Mouse (Mus musculus) thymus, adult 2 months (tissue): ENCODE results near the gene Nhlrc1. TPM values are rescaled to one million over a fixed set of nuclear protein-coding genes. Genes with fewer than 3 reads are reported as not detected.

Experiments used
- DNase-seq: peaks from one replicate; pipeline ENCODE4 v3.0.0; 2021
- H3K27ac ChIP-seq: fragments of 200-500 bp; 2 replicates; pipeline ENCODE4 v1.5.1; 2012; ENCODE audit warnings: low read length, control low read depth; ENCODE audit not compliant: control insufficient read depth, insufficient read depth
- H3K27me3 ChIP-seq: fragments of 200-500 bp; 2 replicates; pipeline ENCODE4 v1.6.1; 2012; ENCODE audit warnings: mild to moderate bottlenecking, low read length, moderate library complexity, mixed read lengths; ENCODE audit not compliant: control insufficient read depth, insufficient read depth
- H3K36me3 ChIP-seq: fragments of 200-500 bp; 2 replicates; pipeline ENCODE4 v1.6.1; 2012; ENCODE audit warnings: mild to moderate bottlenecking, low read length, moderate library complexity; ENCODE audit not compliant: control insufficient read depth, insufficient read depth
- H3K4me1 ChIP-seq: fragments of 200-500 bp; replicated peaks from 2 replicates; pipeline ENCODE4 v1.6.1; 2012; ENCODE audit warnings: low read length; ENCODE audit not compliant: control insufficient read depth, insufficient read depth
- H3K4me3 ChIP-seq: fragments of 200-500 bp; 2 replicates; pipeline ENCODE4 v1.5.1; 2012; ENCODE audit warnings: mild to moderate bottlenecking, low read length, control low read depth, moderate library complexity; ENCODE audit not compliant: control insufficient read depth, insufficient read depth
- CTCF ChIP-seq: fragments of 200-500 bp; IDR thresholded peaks from 2 replicates; pipeline ENCODE4 v1.5.1; 2012; ENCODE audit warnings: mild to moderate bottlenecking, control low read depth, low read length, moderate library complexity, borderline replicate concordance; ENCODE audit not compliant: control insufficient read depth, poor library complexity, insufficient read depth; ENCODE audit errors: extremely low read depth
- POLR2A ChIP-seq: fragments of 200-500 bp; IDR thresholded peaks from 2 replicates; pipeline ENCODE4 v1.6.1; 2012; ENCODE audit warnings: mild to moderate bottlenecking, low read length, control low read depth, moderate library complexity; ENCODE audit not compliant: control insufficient read depth, poor library complexity, insufficient read depth; ENCODE audit errors: extremely low read depth
- WGBS: fragments of 180-500 bp; shearing (Covaris S2); methylation state at CpG from one replicate; pipeline ENCODE4 v1.1.7; 2018; 5-methylcytosine and 5-hydroxymethylcytosine counted together
- polyA plus RNA-seq: library from polyadenylated mRNA; depleted of rRNA; stranded (reverse); fragments of >200 nt; gene quantifications from 2 replicates; pipeline ENCODE4 v1.2.3, GENCODE M21; 2012

The Nhlrc1 gene
- polyA plus RNA-seq, 1 experiment = 1.7 TPM

- TF ChIP-seq CTCF (no peak), POLR2A (no peak)
- no peak for DNase-seq
- Histone ChIP-seq H3K27me3 (no peaks in the 10 kb centered on the region), H3K27ac (no peak overlapping the region), H3K36me3 (no peaks in the 10 kb centered on the region), H3K4me3 (no peak overlapping the region), H3K4me1 (peaks cover 6% of the 10 kb centered on the region; the same call in 1 of the 2 replicates)
- WGBS = 17% methylated on average over 5 of the region's 5 CpGs
Measured at GRCm38 (mm10) chr13:47015195-47015501, 498 bp upstream of the Nhlrc1 start.

GRCm38 (mm10) chr13:47013740-47014139 lies 910 bp downstream of the Nhlrc1 start:
- no peak overlapping the region for H3K27ac ChIP-seq
- H3K27me3 ChIP-seq = no peaks in the 10 kb centered on the region
- H3K4me1 ChIP-seq = peaks cover 6% of the 10 kb centered on the region; the same call in 1 of the 2 replicates
- TF ChIP-seq POLR2A (no peak), CTCF (no peak)
- no peaks in the 10 kb centered on the region for H3K36me3 ChIP-seq
- peak overlapping the region; percentile 53; the same call in 1 of the 2 replicates for H3K4me3 ChIP-seq
- DNase-seq = peak; percentile 5
- 83% methylated on average over 10 of the region's 10 CpGs for WGBS

GRCm38 (mm10) chr13:47001590-47001989 lies 13.1 kb downstream of the Nhlrc1 start:
- no peaks in the 10 kb centered on the region for H3K36me3 ChIP-seq
- no peak for DNase-seq
- 87% methylated on average over 4 of the region's 4 CpGs for WGBS
- H3K4me3 ChIP-seq = no peak overlapping the region
- TF ChIP-seq CTCF = no peak
- no peak for TF ChIP-seq POLR2A
- H3K27ac ChIP-seq = no peak overlapping the region
- no peaks in the 10 kb centered on the region for H3K27me3 ChIP-seq
- H3K4me1 ChIP-seq = no peaks in the 10 kb centered on the region

DNA sequence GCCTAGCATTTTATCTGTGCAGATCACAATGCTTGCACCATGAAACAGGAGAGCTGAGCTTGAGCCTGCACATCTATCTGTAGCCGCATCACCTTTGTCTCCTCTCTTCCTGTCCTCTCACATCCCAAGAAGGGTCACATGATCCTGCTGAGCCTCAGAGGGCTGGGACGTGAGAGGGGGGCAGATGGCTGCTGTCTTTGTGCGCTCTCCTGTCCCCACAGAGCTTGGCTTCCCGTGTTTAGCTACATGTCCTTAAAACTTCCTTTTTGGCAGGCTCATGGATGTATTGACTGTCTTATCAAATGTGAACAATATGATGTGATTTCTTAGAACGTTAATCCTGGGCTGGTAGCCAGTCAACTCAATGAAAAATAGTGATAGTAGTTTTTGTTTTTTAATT lies 15.2 kb downstream of the Nhlrc1 start:
- no peaks in the 10 kb centered on the region for H3K27me3 ChIP-seq
- H3K27ac ChIP-seq = no peak overlapping the region
- no peaks in the 10 kb centered on the region for H3K36me3 ChIP-seq
- no peak overlapping the region for H3K4me3 ChIP-seq
- no peak for DNase-seq
- no peaks in the 10 kb centered on the region for H3K4me1 ChIP-seq
- 65% methylated on average over 5 of the region's 5 CpGs for WGBS
- TF ChIP-seq POLR2A (no peak), CTCF (no peak)

DNA sequence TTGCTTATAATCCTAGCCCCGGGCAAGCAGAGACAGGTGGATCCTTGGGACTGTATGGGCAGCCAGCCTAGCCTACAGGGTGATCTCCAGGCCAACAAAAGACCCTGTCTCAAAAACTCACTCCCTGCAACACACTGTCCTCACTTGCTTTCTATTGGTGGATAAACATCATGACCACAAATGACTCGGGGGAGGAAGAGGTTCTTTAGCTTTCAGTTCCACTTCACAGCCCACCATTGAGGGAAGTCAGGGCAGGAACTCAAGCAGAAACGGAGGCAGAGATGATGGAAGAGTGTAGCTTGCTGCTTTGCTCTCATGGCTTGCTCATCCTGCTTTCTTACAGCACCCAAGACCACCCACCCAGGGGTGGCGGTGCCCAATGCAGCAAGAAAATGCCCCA lies 17.3 kb downstream of the Nhlrc1 start:
- Histone ChIP-seq H3K27ac (no peak overlapping the region), H3K4me3 (no peak overlapping the region), H3K4me1 (no peaks in the 10 kb centered on the region), H3K36me3 (no peaks in the 10 kb centered on the region), H3K27me3 (no peaks in the 10 kb centered on the region)
- WGBS = 50% methylated on average over 4 of the region's 4 CpGs
- DNase-seq = no peak
- TF ChIP-seq POLR2A (no peak), CTCF (no peak)

DNA sequence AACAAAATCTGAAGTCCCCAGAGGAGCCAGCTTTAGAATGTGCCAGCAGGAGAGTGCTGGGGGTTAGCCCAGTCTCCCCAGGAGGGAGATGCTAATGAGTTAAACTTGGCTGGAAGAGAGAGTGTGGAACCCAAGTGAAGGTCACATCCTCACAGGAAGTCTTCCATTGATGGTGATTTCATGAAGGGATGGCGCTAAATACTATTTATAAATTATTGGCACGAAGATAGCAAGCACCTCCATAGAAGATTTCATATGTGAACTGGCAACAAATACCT lies 21.4 kb downstream of the Nhlrc1 start:
- H3K4me3 ChIP-seq = no peak overlapping the region
- H3K4me1 ChIP-seq = no peaks in the 10 kb centered on the region
- DNase-seq = no peak
- TF ChIP-seq POLR2A (no peak), CTCF (no peak)
- no peak overlapping the region for H3K27ac ChIP-seq
- 97% methylated on average over 2 of the region's 2 CpGs for WGBS
- H3K36me3 ChIP-seq = no peaks in the 10 kb centered on the region
- H3K27me3 ChIP-seq = no peaks in the 10 kb centered on the region

DNA sequence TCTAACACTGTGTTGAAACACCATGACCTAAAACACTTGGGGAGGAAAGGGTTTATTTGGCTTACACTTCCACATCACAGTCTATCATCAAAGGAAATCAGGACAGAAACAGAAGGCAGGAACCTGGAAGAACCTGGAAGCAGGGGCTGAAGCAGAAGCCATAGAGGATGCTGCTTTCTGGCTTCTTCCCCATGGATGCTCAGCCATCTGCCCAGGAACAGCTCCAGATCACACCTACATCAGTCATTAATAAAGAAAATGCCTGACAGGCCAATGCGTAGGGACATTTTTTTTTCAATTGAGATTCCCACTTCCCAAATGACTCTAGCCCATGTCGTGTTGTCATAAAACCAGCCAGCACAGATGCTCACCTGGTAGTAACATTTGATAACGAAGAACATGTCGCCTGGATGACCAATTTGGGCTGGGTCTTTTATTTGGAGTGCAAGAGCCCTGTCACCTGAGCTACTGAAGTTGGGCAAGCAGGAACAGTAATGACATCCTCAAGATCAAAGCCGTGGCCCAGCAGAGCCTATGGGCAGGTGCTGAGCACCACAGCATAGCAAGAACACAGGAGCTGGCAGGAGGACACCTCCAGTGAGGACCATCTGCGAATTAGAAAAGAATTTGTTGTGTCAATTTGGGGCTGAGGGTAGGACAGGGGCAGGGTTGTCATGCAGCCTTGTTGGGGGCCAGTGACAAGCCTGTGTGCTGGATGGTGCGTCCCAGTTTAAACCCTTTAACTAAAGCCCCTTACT lies 22.0 kb downstream of the Nhlrc1 start:
- Histone ChIP-seq H3K36me3 (no peaks in the 10 kb centered on the region), H3K27me3 (no peaks in the 10 kb centered on the region), H3K4me1 (no peaks in the 10 kb centered on the region), H3K4me3 (no peak overlapping the region), H3K27ac (no peak overlapping the region)
- DNase-seq = no peak
- 93% methylated on average over 7 of the region's 7 CpGs for WGBS
- TF ChIP-seq CTCF = no peak
- TF ChIP-seq POLR2A = no peak
